Mouse (Mus musculus) embryonic facial prominence, embryonic 13.5 days (tissue): ENCODE measurements at regions not wholly inside any gene's neighbourhood (a gene's known extent, or its start where the extent isn't known, plus 50 kb on each side); places are given as distances from the start of the nearest gene placed in this dataset.

Experiments used
- ATAC-seq: fragments of 200-750 bp; cut with Nextera tagmentation; 2 replicates; pipeline ENCODE4 v1.8.0; 2017; ENCODE audit warnings: low read depth; ENCODE audit not compliant: insufficient number of reproducible peaks, insufficient read depth, low FRiP score, low TSS enrichment
- H3K27ac ChIP-seq: fragments of 300-500 bp; sonication (generic); 2 replicates; pipeline ENCODE4 v1.5.1; 2015; ENCODE audit warnings: moderate library complexity, mild to moderate bottlenecking, inconsistent platforms
- H3K27me3 ChIP-seq: fragments of 300-500 bp; sonication (generic); 2 replicates; pipeline ENCODE4 v1.6.1; 2015; ENCODE audit warnings: mild to moderate bottlenecking, inconsistent platforms
- H3K36me3 ChIP-seq: fragments of 300-500 bp; sonication (generic); 2 replicates; pipeline ENCODE4 v1.6.1; 2015; ENCODE audit warnings: mild to moderate bottlenecking, inconsistent platforms
- H3K4me1 ChIP-seq: fragments of 300-500 bp; sonication (generic); 2 replicates; pipeline ENCODE4 v1.6.1; 2015; ENCODE audit warnings: inconsistent platforms
- H3K4me2 ChIP-seq: fragments of 300-500 bp; sonication (generic); 2 replicates; pipeline ENCODE4 v1.6.1; 2015; ENCODE audit warnings: moderate library complexity, mild to moderate bottlenecking, inconsistent platforms
- H3K4me3 ChIP-seq: fragments of 300-500 bp; sonication (generic); 2 replicates; pipeline ENCODE4 v1.5.1; 2015; ENCODE audit warnings: mild to moderate bottlenecking, inconsistent platforms
- H3K9ac ChIP-seq: fragments of 300-500 bp; sonication (generic); 2 replicates; pipeline ENCODE4 v1.6.1; 2015; ENCODE audit warnings: mild to moderate bottlenecking, inconsistent platforms
- H3K9me3 ChIP-seq: fragments of 300-500 bp; sonication (generic); 2 replicates; pipeline ENCODE4 v1.6.1; 2016; ENCODE audit warnings: inconsistent platforms
- WGBS: fragments of 180-500 bp; shearing (Covaris S2); methylation state at CpG from one replicate; pipeline ENCODE4 v1.1.7; 2015; ENCODE audit warnings: mixed read lengths; 5-methylcytosine and 5-hydroxymethylcytosine counted together

GRCm38 (mm10) chr13:107639620-107640019 lies 404.6 kb upstream of the Smim15 start:
- H3K27ac ChIP-seq = no peak overlapping the region
- H3K9me3 ChIP-seq = no peaks in the 10 kb centered on the region
- ATAC-seq = no peak
- no peak overlapping the region for H3K4me2 ChIP-seq
- H3K9ac ChIP-seq = no peak overlapping the region
- H3K4me1 ChIP-seq = no peaks in the 10 kb centered on the region
- WGBS = 82% methylated on average over 4 of the region's 4 CpGs
- H3K4me3 ChIP-seq = no peak overlapping the region
- H3K36me3 ChIP-seq = no peaks in the 10 kb centered on the region
- H3K27me3 ChIP-seq = peaks cover 9% of the 10 kb centered on the region

- H3K4me3 ChIP-seq = no peak overlapping the region
- no peaks in the 10 kb centered on the region for H3K36me3 ChIP-seq
- ATAC-seq = no peak
- no peaks in the 10 kb centered on the region for H3K27me3 ChIP-seq
- H3K9ac ChIP-seq = no peak overlapping the region
- H3K4me2 ChIP-seq = no peak overlapping the region
- no peaks in the 10 kb centered on the region for H3K4me1 ChIP-seq
- H3K27ac ChIP-seq = no peak overlapping the region
- WGBS = 92% methylated on average over 5 of the region's 5 CpGs
- no peaks in the 10 kb centered on the region for H3K9me3 ChIP-seq
Measured at GRCm38 (mm10) chr13:107637269-107637668, 407.0 kb upstream of the Smim15 start.

- 32% methylated on average over 5 of the region's 5 CpGs for WGBS
- ATAC-seq = no peak
- Histone ChIP-seq H3K4me2 (no peak overlapping the region), H3K27me3 (no peaks in the 10 kb centered on the region), H3K9ac (no peak overlapping the region), H3K4me1 (no peaks in the 10 kb centered on the region), H3K27ac (no peak overlapping the region), H3K9me3 (no peaks in the 10 kb centered on the region), H3K36me3 (no peaks in the 10 kb centered on the region), H3K4me3 (no peak overlapping the region)
Measured at GRCm38 (mm10) chr13:107635114-107635513, 409.1 kb upstream of the Smim15 start.

- Histone ChIP-seq H3K36me3 (no peaks in the 10 kb centered on the region), H3K4me3 (no peak overlapping the region), H3K9me3 (no peaks in the 10 kb centered on the region), H3K4me1 (no peaks in the 10 kb centered on the region), H3K4me2 (no peak overlapping the region), H3K27me3 (0 out of 2 replicates have a peak, but pooled peaks cover 5% of the 10 kb centered on the region), H3K9ac (no peak overlapping the region), H3K27ac (no peak overlapping the region)
- ATAC-seq = no peak
- WGBS = 83% methylated on average over 2 of the region's 2 CpGs
Measured at GRCm38 (mm10) chr13:107627073-107627472, 417.2 kb upstream of the Smim15 start.

- Histone ChIP-seq H3K36me3 (no peaks in the 10 kb centered on the region), H3K27ac (no peak overlapping the region), H3K4me2 (no peak overlapping the region), H3K27me3 (0 out of 2 replicates have a peak, but pooled peaks cover 5% of the 10 kb centered on the region), H3K4me1 (no peaks in the 10 kb centered on the region), H3K4me3 (no peak overlapping the region), H3K9ac (no peak overlapping the region), H3K9me3 (no peaks in the 10 kb centered on the region)
- no peak for ATAC-seq
- WGBS = 53% methylated on average over 8 of the region's 8 CpGs
Measured at GRCm38 (mm10) chr13:107626670-107627069, 417.6 kb upstream of the Smim15 start.

GRCm38 (mm10) chr13:107621337-107621736 lies 422.9 kb upstream of the Smim15 start:
- no peak overlapping the region for H3K4me2 ChIP-seq

GRCm38 (mm10) chr13:107620887-107621286 lies 423.4 kb upstream of the Smim15 start:
- no peak overlapping the region for H3K27ac ChIP-seq
- H3K36me3 ChIP-seq = no peaks in the 10 kb centered on the region
- H3K27me3 ChIP-seq = peaks cover 23% of the 10 kb centered on the region
- H3K9me3 ChIP-seq = no peaks in the 10 kb centered on the region
- no peak overlapping the region for H3K4me2 ChIP-seq
- no peak overlapping the region for H3K4me3 ChIP-seq
- 72% methylated on average over 2 of the region's 2 CpGs for WGBS
- no peak for ATAC-seq
- peaks cover 22% of the 10 kb centered on the region for H3K4me1 ChIP-seq
- H3K9ac ChIP-seq = no peak overlapping the region

More at GRCm38 (mm10) chr13:107621337-107621736, 422.9 kb upstream of the Smim15 start:
- Histone ChIP-seq H3K4me3 (no peak overlapping the region), H3K36me3 (no peaks in the 10 kb centered on the region), H3K27ac (no peak overlapping the region), H3K27me3 (peaks cover 19% of the 10 kb centered on the region), H3K4me1 (peaks cover 22% of the 10 kb centered on the region), H3K9me3 (no peaks in the 10 kb centered on the region), H3K9ac (no peak overlapping the region)
- 68% methylated on average over 2 of the region's 2 CpGs for WGBS
- ATAC-seq = no peak

- ATAC-seq = no peak
- Histone ChIP-seq H3K27me3 (peaks cover 24% of the 10 kb centered on the region), H3K4me1 (peaks cover 22% of the 10 kb centered on the region), H3K4me3 (no peak overlapping the region), H3K9me3 (no peaks in the 10 kb centered on the region), H3K36me3 (no peaks in the 10 kb centered on the region), H3K4me2 (no peak overlapping the region), H3K27ac (no peak overlapping the region), H3K9ac (no peak overlapping the region)
- WGBS = 11% methylated on average over 6 of the region's 6 CpGs
Measured at GRCm38 (mm10) chr13:107620210-107620609, 424.0 kb upstream of the Smim15 start.

GRCm38 (mm10) chr13:107619430-107619927 lies 424.8 kb upstream of the Smim15 start:
- 0 out of 2 replicates have a peak, but pooled peaks have one; percentile 10 for ATAC-seq
- Histone ChIP-seq H3K27ac (no peak overlapping the region), H3K4me1 (peaks cover 22% of the 10 kb centered on the region), H3K9me3 (no peaks in the 10 kb centered on the region), H3K36me3 (no peaks in the 10 kb centered on the region), H3K9ac (no peak overlapping the region), H3K27me3 (peaks cover 24% of the 10 kb centered on the region), H3K4me3 (no peak overlapping the region), H3K4me2 (no peak overlapping the region)
- 43% methylated on average over 9 of the region's 9 CpGs for WGBS

GRCm38 (mm10) chr13:107618796-107619429 lies 425.3 kb upstream of the Smim15 start:
- Histone ChIP-seq H3K4me3 (no peak overlapping the region), H3K9me3 (no peaks in the 10 kb centered on the region), H3K4me1 (peaks cover 22% of the 10 kb centered on the region), H3K36me3 (no peaks in the 10 kb centered on the region), H3K27ac (no peak overlapping the region), H3K4me2 (peak overlapping the region; percentile 19; the same call in 1 of the 2 replicates), H3K9ac (no peak overlapping the region), H3K27me3 (peaks cover 24% of the 10 kb centered on the region)
- no peak for ATAC-seq
- WGBS = 34% methylated on average over 15 of the region's 15 CpGs

- H3K36me3 ChIP-seq = no peaks in the 10 kb centered on the region
- H3K27ac ChIP-seq = no peak overlapping the region
- peaks cover 22% of the 10 kb centered on the region for H3K4me1 ChIP-seq
- H3K9me3 ChIP-seq = no peaks in the 10 kb centered on the region
- no peak overlapping the region; the same call in 1 of the 2 replicates for H3K4me2 ChIP-seq
- H3K27me3 ChIP-seq = peaks cover 24% of the 10 kb centered on the region
- no peak overlapping the region for H3K4me3 ChIP-seq
- ATAC-seq = no peak
- no peak overlapping the region for H3K9ac ChIP-seq
- WGBS = 30% methylated on average over 8 of the region's 8 CpGs
Measured at GRCm38 (mm10) chr13:107618369-107618771, 425.9 kb upstream of the Smim15 start.

- ATAC-seq = no peak
Measured at GRCm38 (mm10) chr13:107617582-107617981, 426.7 kb upstream of the Smim15 start.

More at GRCm38 (mm10) chr13:107617582-107617981, 426.7 kb upstream of the Smim15 start:
- Histone ChIP-seq H3K9ac (no peak overlapping the region), H3K4me3 (no peak overlapping the region), H3K9me3 (no peaks in the 10 kb centered on the region), H3K4me1 (peaks cover 22% of the 10 kb centered on the region), H3K27ac (no peak overlapping the region), H3K4me2 (no peak overlapping the region), H3K27me3 (peaks cover 24% of the 10 kb centered on the region), H3K36me3 (no peaks in the 10 kb centered on the region)
- WGBS = 16% methylated on average over 2 of the region's 2 CpGs
